Mouse (Mus musculus): Measurements from ENCODE around the gene Mrpl46. TPM values are rescaled to one million over a fixed set of nuclear protein-coding genes. Genes with fewer than 3 reads are reported as not detected.

Mrpl46 gene
- polyA plus RNA-seq, 1 experiment from 2014 or later, result 68.3 TPM

DNA sequence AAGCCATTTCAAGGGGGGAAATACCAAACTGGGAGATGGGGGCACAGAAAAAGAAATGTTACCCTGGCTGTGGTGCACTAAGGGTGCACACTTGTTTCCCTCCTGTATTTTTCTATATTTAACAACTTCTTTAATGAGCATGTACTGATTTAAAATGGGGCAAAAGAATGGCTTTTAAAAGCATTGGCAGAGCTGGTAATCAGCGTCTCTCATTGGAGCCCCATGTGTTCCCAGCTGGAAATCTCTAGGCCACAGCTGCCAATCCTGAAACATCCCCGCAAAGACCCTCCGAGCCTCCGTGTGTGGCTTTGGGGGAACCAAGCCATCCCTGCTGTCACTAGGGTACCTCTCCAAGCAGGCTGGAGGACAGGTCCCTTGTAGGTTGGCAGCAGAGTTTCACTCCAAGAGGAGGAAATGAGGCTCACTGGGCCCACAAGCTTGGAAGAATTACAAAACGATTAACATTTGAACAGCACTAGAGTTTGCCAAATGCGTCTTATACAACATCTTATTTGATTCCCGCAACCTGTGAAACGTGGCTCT, 28.8 kb downstream of the Mrpl46 start:
- Histone ChIP-seq H3K36me3 (ENCODE audit: control insufficient read depth, insufficient read depth, low read length) (no peaks in the 10 kb centered on the region), H3K4me3 (ENCODE audit: low read depth, low read length) (no peak overlapping the region), H3K27me3 (ENCODE audit: control insufficient read depth, insufficient read depth, low read length) (no peaks in the 10 kb centered on the region), H3K9ac (ENCODE audit: low read depth, low read length) (no peak overlapping the region), H3K4me2 (no peak overlapping the region), H3K4me1 (ENCODE audit: control insufficient read depth, insufficient read depth, low read length) (no peaks in the 10 kb centered on the region), H3K9me3 (replicated peaks; ENCODE audit: control insufficient read depth, low read length) (no peaks in the 10 kb centered on the region), H3K27ac (ENCODE audit: low read depth, low read length) (no peak overlapping the region)
- ATAC-seq (replicated peaks; ENCODE audit: insufficient number of reproducible peaks, low FRiP score, low TSS enrichment), result no peak
- 54% methylated on average over 8 of the region's 8 CpGs for WGBS (ENCODE audit: insufficient replicate concordance)

DNA sequence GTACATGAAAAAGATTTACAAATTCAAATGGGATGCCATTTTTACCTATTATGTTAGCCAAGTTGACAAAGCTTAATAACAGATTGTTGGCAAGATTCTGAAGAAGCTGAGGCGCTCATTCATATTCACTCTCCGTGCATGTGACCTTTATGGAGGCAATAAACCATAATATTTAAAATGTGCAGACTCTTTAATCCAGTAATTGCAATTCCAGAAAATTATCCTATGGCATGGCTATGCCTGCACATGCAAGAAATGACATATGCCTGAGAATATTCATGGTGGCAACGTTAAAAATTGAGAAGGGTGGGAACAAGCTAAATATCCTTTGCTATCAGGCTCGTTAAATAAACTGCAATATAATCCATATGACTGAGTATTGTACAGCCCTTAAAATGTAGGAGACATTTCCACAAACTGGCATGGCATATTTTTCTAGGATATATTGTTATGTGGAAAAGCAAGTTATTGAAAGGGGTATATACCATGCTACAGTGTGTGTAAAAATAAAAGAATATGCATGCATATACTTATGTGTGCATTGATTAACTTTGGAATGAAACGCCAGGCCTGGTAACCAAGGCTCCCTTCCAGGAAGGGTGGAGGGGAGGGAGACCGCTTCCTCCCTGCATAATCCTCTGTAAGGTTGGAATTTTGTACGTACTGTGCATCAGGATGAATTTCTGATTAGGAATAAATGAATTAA, 29.4 kb downstream of the Mrpl46 start:
- 72% methylated on average over 7 of the region's 7 CpGs for WGBS (ENCODE audit: insufficient replicate concordance)
- Histone ChIP-seq H3K4me1 (ENCODE audit: control insufficient read depth, insufficient read depth, low read length) (no peaks in the 10 kb centered on the region), H3K36me3 (ENCODE audit: control insufficient read depth, insufficient read depth, low read length) (no peaks in the 10 kb centered on the region), H3K9me3 (replicated peaks; ENCODE audit: control insufficient read depth, low read length) (no peaks in the 10 kb centered on the region), H3K27me3 (ENCODE audit: control insufficient read depth, insufficient read depth, low read length) (no peaks in the 10 kb centered on the region), H3K27ac (ENCODE audit: low read depth, low read length) (no peak overlapping the region), H3K4me2 (no peak overlapping the region), H3K9ac (ENCODE audit: low read depth, low read length) (no peak overlapping the region), H3K4me3 (ENCODE audit: low read depth, low read length) (no peak overlapping the region)
- no peak for ATAC-seq (replicated peaks; ENCODE audit: insufficient number of reproducible peaks, low FRiP score, low TSS enrichment)

DNA sequence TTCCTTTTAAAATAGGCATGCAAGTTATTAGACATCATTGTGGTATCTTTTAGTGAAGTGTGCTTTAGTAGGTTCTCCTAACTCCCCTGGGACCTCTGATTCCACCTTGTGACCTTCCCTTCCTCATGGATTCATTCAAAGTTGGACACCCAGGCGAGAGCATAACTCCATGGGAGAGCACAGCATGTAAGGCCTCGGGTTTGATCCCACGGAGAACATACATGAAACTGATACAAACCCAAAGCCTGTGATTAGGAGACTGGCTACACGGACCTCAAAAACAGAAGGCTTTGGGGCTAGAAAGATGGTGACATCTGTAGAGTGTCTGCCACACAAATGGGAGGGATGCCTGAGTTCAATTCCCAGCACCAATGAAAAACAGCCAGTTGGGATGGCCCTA, 30.4 kb downstream of the Mrpl46 start:
- ATAC-seq (replicated peaks; ENCODE audit: insufficient number of reproducible peaks, low FRiP score, low TSS enrichment), result no peak
- Histone ChIP-seq H3K27me3 (ENCODE audit: control insufficient read depth, insufficient read depth, low read length) (no peaks in the 10 kb centered on the region), H3K9ac (ENCODE audit: low read depth, low read length) (no peak overlapping the region), H3K9me3 (replicated peaks; ENCODE audit: control insufficient read depth, low read length) (no peaks in the 10 kb centered on the region), H3K4me2 (no peak overlapping the region), H3K36me3 (ENCODE audit: control insufficient read depth, insufficient read depth, low read length) (no peaks in the 10 kb centered on the region), H3K27ac (ENCODE audit: low read depth, low read length) (no peak overlapping the region), H3K4me3 (ENCODE audit: low read depth, low read length) (no peak overlapping the region), H3K4me1 (ENCODE audit: control insufficient read depth, insufficient read depth, low read length) (no peaks in the 10 kb centered on the region)
- WGBS (ENCODE audit: insufficient replicate concordance), result 76% methylated on average over 4 of the region's 4 CpGs

DNA sequence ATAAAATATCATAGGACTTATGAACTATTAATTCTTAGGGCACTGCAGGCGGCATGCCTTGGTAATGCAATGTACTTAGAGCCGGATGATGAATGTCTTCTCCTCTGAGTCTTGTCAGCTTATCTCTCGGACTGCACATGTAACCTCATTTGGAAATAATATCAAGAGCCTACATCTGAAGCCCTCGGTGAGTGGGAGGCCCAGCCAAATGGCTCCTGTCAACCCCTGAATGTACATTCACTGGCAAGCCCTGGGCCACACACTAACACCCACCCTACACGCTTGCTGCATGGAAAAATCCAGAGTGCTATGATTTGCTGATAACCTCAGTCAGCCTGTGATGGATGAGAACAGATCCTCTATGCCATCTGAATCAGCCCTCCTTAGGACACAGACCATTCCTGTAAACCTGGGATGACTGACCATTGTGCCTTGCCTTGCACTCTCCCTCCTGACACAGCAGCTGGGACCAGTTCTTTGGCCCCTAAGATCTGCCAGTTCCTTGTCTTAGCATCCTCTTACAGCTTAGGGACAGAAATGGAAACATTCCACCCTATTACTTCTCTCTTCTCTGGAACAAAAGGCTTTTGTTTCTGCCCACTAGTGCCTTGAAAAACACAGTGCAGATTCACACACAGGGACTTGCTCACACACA, 39.5 kb downstream of the Mrpl46 start:
- Histone ChIP-seq H3K4me2 (no peak overlapping the region), H3K27me3 (ENCODE audit: control insufficient read depth, insufficient read depth, low read length) (no peaks in the 10 kb centered on the region), H3K27ac (ENCODE audit: low read depth, low read length) (no peak overlapping the region), H3K9me3 (replicated peaks; ENCODE audit: control insufficient read depth, low read length) (no peaks in the 10 kb centered on the region), H3K4me3 (ENCODE audit: low read depth, low read length) (no peak overlapping the region), H3K4me1 (ENCODE audit: control insufficient read depth, insufficient read depth, low read length) (no peaks in the 10 kb centered on the region), H3K9ac (ENCODE audit: low read depth, low read length) (no peak overlapping the region), H3K36me3 (ENCODE audit: control insufficient read depth, insufficient read depth, low read length) (no peaks in the 10 kb centered on the region)
- no peak for ATAC-seq (replicated peaks; ENCODE audit: insufficient number of reproducible peaks, low FRiP score, low TSS enrichment)
- WGBS (ENCODE audit: insufficient replicate concordance), result 48% methylated on average over 5 of the region's 5 CpGs

DNA sequence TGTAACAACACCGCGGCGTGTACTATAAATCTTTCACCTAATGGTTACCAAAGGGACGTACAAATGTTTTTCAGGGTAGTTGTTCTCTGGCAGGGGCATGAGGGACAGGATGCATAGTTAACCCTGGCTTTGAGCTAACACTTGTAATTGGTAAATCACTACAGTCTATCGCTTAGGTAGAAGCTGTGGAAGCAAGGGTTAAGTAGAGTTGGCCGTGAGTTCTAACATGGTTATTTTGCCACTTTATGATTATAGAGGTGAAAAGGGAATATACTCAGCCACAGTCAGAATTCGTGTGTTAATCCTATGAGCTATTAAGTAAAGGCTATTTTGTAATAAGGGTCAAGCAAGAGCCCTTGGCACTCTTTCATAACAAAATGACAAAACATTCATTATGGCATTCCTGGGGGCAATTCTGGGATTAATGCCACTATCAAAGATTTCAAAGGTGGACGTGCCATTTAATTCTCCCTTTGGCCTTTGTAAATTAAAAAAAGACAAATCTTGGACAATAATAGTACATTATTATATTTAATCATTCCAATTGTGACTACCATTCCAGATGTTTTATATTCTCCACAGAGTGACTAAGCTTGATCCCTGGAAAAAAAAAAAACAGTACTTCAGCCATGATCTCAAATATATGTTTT, 43.9 kb downstream of the Mrpl46 start:
- Histone ChIP-seq H3K4me1 (ENCODE audit: control insufficient read depth, insufficient read depth, low read length) (no peaks in the 10 kb centered on the region), H3K36me3 (ENCODE audit: control insufficient read depth, insufficient read depth, low read length) (no peaks in the 10 kb centered on the region), H3K4me3 (ENCODE audit: low read depth, low read length) (no peak overlapping the region), H3K27me3 (ENCODE audit: control insufficient read depth, insufficient read depth, low read length) (no peaks in the 10 kb centered on the region), H3K9me3 (replicated peaks; ENCODE audit: control insufficient read depth, low read length) (no peaks in the 10 kb centered on the region), H3K9ac (ENCODE audit: low read depth, low read length) (no peak overlapping the region), H3K4me2 (no peak overlapping the region), H3K27ac (ENCODE audit: low read depth, low read length) (no peak overlapping the region)
- no peak for ATAC-seq (replicated peaks; ENCODE audit: insufficient number of reproducible peaks, low FRiP score, low TSS enrichment)
- WGBS (ENCODE audit: insufficient replicate concordance), result 81% methylated on average over 8 of the region's 8 CpGs

DNA sequence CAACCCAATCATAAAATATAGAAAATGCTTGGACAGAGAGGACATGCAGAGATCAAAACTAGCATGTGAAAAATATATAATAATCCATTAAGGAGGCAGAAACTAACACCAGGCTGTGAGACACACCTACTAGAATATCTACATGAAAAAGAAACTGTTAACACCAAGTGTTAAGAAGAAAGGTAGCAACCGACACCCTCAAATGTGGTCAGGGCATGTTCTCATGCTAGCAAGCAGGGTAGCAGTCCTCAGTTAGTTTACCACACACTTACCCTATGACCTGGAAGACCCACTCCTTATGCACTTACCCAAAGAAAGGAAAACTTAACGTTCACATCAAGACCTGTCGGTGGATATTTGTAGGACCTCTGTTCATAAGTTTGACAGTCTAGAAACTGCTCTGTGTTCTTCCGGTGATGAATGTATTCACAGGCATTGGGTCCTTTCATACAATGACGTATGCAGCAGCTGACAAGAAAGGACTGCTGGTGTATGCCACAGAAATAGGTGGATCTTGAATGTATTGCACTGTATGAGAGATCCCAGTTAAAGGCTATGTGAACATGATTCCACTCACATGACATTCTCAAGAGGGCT, 45.6 kb downstream of the Mrpl46 start, which contains the start of gene Ntrk3:
Ntrk3 (minus strand) TSS at position 399 of the 597 bp plus-strand sequence.
- no peak for ATAC-seq (replicated peaks; ENCODE audit: insufficient number of reproducible peaks, low FRiP score, low TSS enrichment)
- no peak within 1 kb of the TSS for H3K4me2 ChIP-seq
- H3K36me3 ChIP-seq (ENCODE audit: control insufficient read depth, insufficient read depth, low read length), result no peaks in the 10 kb centered on the region
- no peak within 1 kb of the TSS for H3K9ac ChIP-seq (ENCODE audit: low read depth, low read length)
- 79% methylated on average over 5 of the region's 5 CpGs for WGBS (ENCODE audit: insufficient replicate concordance)
- no peak within 1 kb of the TSS for H3K4me3 ChIP-seq (ENCODE audit: low read depth, low read length)
- no peak within 1 kb of the TSS for H3K27ac ChIP-seq (ENCODE audit: low read depth, low read length)
- H3K9me3 ChIP-seq (replicated peaks; ENCODE audit: control insufficient read depth, low read length), result no peaks in the 10 kb centered on the region
- no peaks in the 10 kb centered on the region for H3K27me3 ChIP-seq (ENCODE audit: control insufficient read depth, insufficient read depth, low read length)
- no peaks in the 10 kb centered on the region for H3K4me1 ChIP-seq (ENCODE audit: control insufficient read depth, insufficient read depth, low read length)

DNA sequence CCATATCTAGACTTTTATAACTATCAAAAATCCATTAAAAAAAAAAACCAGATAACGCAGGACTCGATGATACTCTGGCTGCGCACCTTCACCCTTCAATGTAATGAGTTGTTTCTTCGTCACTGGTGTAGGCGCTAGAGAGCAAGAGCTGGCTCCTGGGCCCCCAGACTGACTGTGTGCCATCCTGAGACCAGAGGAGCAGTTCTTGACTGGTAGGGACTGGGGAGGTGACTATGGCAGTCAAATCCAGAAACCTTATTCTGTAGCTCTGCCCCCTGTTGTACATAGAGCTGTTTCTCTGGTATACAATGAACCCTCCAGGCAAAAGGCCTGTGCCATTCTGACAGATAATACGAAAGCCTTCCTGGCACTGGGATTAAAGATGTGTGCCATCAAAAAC, 46.1 kb downstream of the Mrpl46 start:
- WGBS (ENCODE audit: insufficient replicate concordance), result 90% methylated on average over 6 of the region's 6 CpGs
- no peaks in the 10 kb centered on the region for H3K4me1 ChIP-seq (ENCODE audit: control insufficient read depth, insufficient read depth, low read length)
- no peak for ATAC-seq (replicated peaks; ENCODE audit: insufficient number of reproducible peaks, low FRiP score, low TSS enrichment)
- H3K4me2 ChIP-seq, result no peak overlapping the region
- no peaks in the 10 kb centered on the region for H3K27me3 ChIP-seq (ENCODE audit: control insufficient read depth, insufficient read depth, low read length)
- no peaks in the 10 kb centered on the region for H3K9me3 ChIP-seq (replicated peaks; ENCODE audit: control insufficient read depth, low read length)
- H3K27ac ChIP-seq (ENCODE audit: low read depth, low read length), result no peak overlapping the region
- no peak overlapping the region for H3K9ac ChIP-seq (ENCODE audit: low read depth, low read length)
- H3K36me3 ChIP-seq (ENCODE audit: control insufficient read depth, insufficient read depth, low read length), result no peaks in the 10 kb centered on the region
- H3K4me3 ChIP-seq (ENCODE audit: low read depth, low read length), result no peak overlapping the region

DNA sequence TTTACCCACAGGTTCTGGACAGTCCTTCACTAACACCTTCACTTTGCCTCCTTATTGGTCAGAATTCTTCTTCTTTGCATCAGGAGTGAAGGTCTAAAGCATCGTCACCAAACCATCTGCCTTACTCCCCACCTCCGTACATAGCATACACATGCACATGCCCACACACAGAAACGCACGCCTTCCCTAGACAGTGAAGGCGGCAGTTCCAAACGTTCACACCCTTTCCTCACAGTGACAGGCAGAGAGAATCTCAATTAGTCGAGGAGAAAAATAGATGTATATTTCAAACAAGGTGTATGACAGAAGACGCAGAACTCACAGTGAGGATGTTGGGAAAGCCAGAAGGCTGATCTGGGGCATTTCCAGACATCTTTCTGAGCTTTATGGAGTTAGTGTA, 51.9 kb downstream of the Mrpl46 start:
- H3K4me2 ChIP-seq, result no peak overlapping the region
- 81% methylated on average over 8 of the region's 8 CpGs for WGBS (ENCODE audit: insufficient replicate concordance)
- no peaks in the 10 kb centered on the region for H3K4me1 ChIP-seq (ENCODE audit: control insufficient read depth, insufficient read depth, low read length)
- no peak overlapping the region for H3K4me3 ChIP-seq (ENCODE audit: low read depth, low read length)
- no peaks in the 10 kb centered on the region for H3K9me3 ChIP-seq (replicated peaks; ENCODE audit: control insufficient read depth, low read length)
- no peak overlapping the region for H3K9ac ChIP-seq (ENCODE audit: low read depth, low read length)
- no peak for ATAC-seq (replicated peaks; ENCODE audit: insufficient number of reproducible peaks, low FRiP score, low TSS enrichment)
- no peak overlapping the region for H3K27ac ChIP-seq (ENCODE audit: low read depth, low read length)
- no peaks in the 10 kb centered on the region for H3K27me3 ChIP-seq (ENCODE audit: control insufficient read depth, insufficient read depth, low read length)
- no peaks in the 10 kb centered on the region for H3K36me3 ChIP-seq (ENCODE audit: control insufficient read depth, insufficient read depth, low read length)

Measured in heart, embryonic 11.5 days (tissue).